Mouse (Mus musculus) small intestine, adult 2 months (tissue): ENCODE data around the gene Mipep. TPM values are rescaled to one million over a fixed set of nuclear protein-coding genes. Genes with fewer than 3 reads are reported as not detected.

Source experiments
- H3K27ac ChIP-seq: fragments of 200-500 bp; 2 replicates; pipeline ENCODE4 v1.5.1; 2012; ENCODE audit warnings: low read depth, low read length, control low read depth, inconsistent platforms; ENCODE audit not compliant: insufficient read depth
- H3K27me3 ChIP-seq: fragments of 200-500 bp; 2 replicates; pipeline ENCODE4 v1.6.1; 2012; ENCODE audit warnings: mild to moderate bottlenecking, moderate library complexity, low read length, inconsistent platforms; ENCODE audit not compliant: control insufficient read depth, insufficient read depth
- H3K36me3 ChIP-seq: fragments of 200-500 bp; 2 replicates; pipeline ENCODE4 v1.6.1; 2012; ENCODE audit warnings: mild to moderate bottlenecking, low read length, control low read depth, inconsistent platforms; ENCODE audit not compliant: control insufficient read depth, insufficient read depth
- H3K4me1 ChIP-seq: fragments of 200-500 bp; 2 replicates; pipeline ENCODE4 v1.6.1; 2012; ENCODE audit warnings: low read length, inconsistent platforms, mixed read lengths; ENCODE audit not compliant: control insufficient read depth, insufficient read depth, insufficient read length
- H3K4me3 ChIP-seq: fragments of 200-500 bp; 2 replicates; pipeline ENCODE4 v1.5.1; 2012; ENCODE audit warnings: low read depth, mild to moderate bottlenecking, control low read depth, inconsistent platforms, low read length, moderate library complexity
- CTCF ChIP-seq: fragments of 200-500 bp; IDR thresholded peaks from 2 replicates; pipeline ENCODE4 v1.5.1; 2012; ENCODE audit warnings: low read depth, mild to moderate bottlenecking, control low read depth, inconsistent platforms, low read length, moderate library complexity, mixed read lengths; ENCODE audit not compliant: insufficient replicate concordance, insufficient read length; ENCODE audit errors: extremely low read depth
- POLR2A ChIP-seq: fragments of 200-500 bp; IDR thresholded peaks from 2 replicates; pipeline ENCODE4 v1.6.1; 2012; ENCODE audit warnings: low read depth, mild to moderate bottlenecking, control low read depth, inconsistent platforms, low read length, moderate library complexity
- WGBS: fragments of 180-500 bp; shearing (Covaris S2); methylation state at CpG from one replicate; pipeline ENCODE4 v1.1.7; 2018; 5-methylcytosine and 5-hydroxymethylcytosine counted together
- polyA plus RNA-seq: library from polyadenylated mRNA; depleted of rRNA; stranded (reverse); fragments of >200 nt; gene quantifications from 2 replicates; pipeline ENCODE4 v1.2.3, GENCODE M21; 2012

The Mipep gene
- polyA plus RNA-seq, 1 experiment = 6.2 TPM

DNA sequence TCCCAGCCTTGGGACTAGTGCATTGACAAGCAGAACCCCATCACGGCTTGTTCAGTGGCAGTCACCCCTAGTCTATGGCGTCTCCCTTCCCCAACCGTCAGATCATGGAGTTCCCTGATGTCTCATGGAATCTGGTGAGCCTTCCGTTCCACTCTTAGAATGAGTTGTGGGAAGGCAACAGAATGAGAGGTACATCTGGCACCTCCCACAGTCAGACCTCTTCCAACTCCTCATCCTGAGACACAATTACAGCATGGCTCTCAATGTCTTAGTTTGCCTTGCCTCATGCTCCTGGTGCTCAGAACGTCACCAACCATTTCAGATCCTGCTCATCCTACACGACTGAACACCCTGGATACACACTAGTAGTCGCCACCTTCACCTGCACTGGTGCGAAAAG, 7.9 kb upstream of the Mipep start:
- Histone ChIP-seq H3K4me3 (no peak overlapping the region), H3K27me3 (no peaks in the 10 kb centered on the region), H3K36me3 (no peaks in the 10 kb centered on the region), H3K27ac (no peak overlapping the region), H3K4me1 (no peaks in the 10 kb centered on the region)
- no peak for TF ChIP-seq CTCF
- no peak for TF ChIP-seq POLR2A
- WGBS = 83% methylated on average over 8 of the region's 8 CpGs

DNA sequence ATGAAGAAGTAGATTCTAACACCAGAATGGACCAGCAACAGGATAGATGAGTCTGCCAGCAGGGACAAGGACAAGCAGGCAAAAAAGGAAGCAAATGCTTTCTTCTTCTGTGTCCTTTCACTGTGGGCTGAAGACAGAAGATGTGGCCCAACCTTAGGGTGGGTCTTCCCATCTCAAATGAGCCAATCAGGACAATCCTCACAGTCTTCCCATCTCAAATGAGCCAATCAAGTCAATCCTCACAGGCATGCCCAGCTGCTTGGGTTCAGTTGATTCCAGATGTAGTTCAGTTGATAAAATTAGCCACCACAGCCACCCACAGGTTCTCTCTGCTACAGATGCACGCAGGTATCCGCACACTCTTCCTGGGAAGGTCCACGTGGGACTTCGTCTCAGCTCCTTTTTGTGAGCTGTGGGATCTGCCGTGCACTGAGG, 6.9 kb upstream of the Mipep start:
- H3K36me3 ChIP-seq = no peaks in the 10 kb centered on the region
- H3K27ac ChIP-seq = no peak overlapping the region
- WGBS = 80% methylated on average over 5 of the region's 5 CpGs
- H3K27me3 ChIP-seq = no peaks in the 10 kb centered on the region
- H3K4me3 ChIP-seq = no peak overlapping the region
- no peaks in the 10 kb centered on the region for H3K4me1 ChIP-seq
- no peak for TF ChIP-seq POLR2A
- TF ChIP-seq CTCF = no peak

DNA sequence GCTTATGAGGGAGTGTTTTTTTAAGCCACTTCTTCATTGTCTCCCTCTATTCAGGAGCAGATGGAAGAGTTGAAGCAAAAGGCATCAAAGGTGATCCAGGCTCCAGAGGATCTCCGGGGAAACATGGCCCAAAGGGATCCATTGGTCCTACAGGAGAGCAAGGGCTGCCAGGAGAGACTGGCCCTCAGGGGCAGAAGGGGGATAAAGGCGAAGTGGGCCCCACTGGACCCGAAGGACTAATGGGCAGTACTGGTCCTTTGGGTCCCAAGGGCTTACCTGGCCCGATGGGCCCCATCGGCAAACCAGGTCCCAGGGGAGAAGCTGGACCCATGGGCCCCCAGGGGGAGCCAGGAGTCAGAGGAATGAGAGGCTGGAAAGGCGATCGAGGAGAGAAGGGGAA, 5.2 kb upstream of the Mipep start:
- H3K36me3 ChIP-seq = no peaks in the 10 kb centered on the region
- no peak for TF ChIP-seq CTCF
- no peak for TF ChIP-seq POLR2A
- WGBS = 91% methylated on average over 7 of the region's 7 CpGs
- H3K27ac ChIP-seq = no peak overlapping the region
- H3K4me1 ChIP-seq = no peaks in the 10 kb centered on the region
- H3K27me3 ChIP-seq = no peaks in the 10 kb centered on the region
- no peak overlapping the region for H3K4me3 ChIP-seq

DNA sequence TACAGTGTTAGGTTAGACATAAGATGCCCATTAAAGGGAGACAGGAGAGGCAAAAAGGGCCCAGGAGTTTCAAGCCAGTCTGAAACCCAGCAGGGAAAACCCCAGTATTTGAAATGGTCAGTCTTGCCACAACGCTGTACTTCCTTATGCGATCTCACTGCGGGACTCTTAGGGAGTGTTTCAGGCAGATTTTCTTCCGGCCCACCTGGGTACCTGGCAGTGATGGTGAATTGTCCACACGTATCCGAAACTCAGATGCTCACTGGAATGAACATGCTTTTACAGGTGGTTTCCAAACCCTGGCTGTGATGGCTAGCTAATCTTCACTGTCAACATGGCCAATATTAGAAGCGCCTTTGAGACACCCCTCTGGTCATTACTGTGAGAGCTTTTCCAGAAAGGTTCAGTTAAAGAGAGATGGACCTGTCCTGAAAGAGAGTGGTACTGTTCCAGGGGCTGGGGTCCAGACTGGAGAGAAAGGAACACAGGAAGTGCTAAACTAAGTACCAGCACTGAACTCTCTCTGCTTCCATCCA, 2.2 kb upstream of the Mipep start:
- whole genome bisulfite sequencing = 27% methylated on average over 7 of the region's 7 CpGs
- H3K27ac ChIP-seq = no peak overlapping the region

DNA sequence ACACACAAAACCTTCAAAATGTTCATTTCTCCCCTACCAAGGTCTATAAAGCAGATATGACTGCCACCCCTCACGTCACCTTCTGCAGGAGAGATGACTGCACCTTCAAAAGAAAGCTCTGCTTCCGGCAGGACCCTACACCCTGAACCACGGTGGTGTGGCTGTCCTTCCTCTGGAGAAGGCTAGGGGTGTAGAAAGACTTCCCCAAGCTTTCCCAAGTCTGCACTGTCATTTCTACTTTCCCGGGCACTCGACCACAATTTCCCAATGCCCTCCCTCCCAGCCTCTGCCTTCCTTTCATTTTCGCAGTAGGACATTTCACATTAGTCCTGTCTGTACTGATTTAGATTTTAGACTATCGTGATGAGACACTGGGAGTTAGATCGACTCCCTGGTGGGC, 1.2 kb upstream of the Mipep start:
- Histone ChIP-seq H3K27ac (no peak overlapping the region), H3K4me1 (no peaks in the 10 kb centered on the region), H3K4me3 (no peak overlapping the region; the same call in 1 of the 2 replicates), H3K27me3 (no peaks in the 10 kb centered on the region), H3K36me3 (no peaks in the 10 kb centered on the region)
- WGBS = 39% methylated on average over 8 of the region's 8 CpGs
- TF ChIP-seq POLR2A = no peak
- TF ChIP-seq CTCF = no peak

More for the DNA sequence above, 2.2 kb upstream of the Mipep start:
- Histone ChIP-seq H3K4me1 (no peaks in the 10 kb centered on the region), H3K4me3 (no peak overlapping the region), H3K36me3 (no peaks in the 10 kb centered on the region), H3K27me3 (no peaks in the 10 kb centered on the region)
- TF ChIP-seq POLR2A (no peak), CTCF (no peak)

DNA sequence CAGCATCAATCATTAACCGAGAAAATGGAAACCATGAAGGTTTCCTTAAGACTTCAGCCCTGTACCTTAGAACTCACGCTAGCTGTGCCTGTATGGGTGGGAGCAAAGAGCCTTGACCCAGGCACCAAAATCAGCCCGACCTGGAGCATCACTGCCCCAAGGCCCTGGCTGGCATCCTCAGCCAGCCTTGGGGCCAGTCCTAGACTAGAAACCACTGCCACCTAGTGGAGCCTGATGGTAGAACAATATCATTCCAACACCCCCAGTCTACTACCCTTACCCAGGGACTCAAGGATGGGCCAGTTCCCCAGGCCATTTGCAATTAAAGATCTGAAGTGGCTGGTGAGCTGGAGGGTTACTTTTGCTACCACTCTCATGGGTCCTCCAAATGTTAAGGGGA, 5.7 kb downstream of the Mipep start:
- peaks cover 11% of the 10 kb centered on the region for H3K36me3 ChIP-seq
- WGBS = 38% methylated on average over 3 of the region's 3 CpGs
- H3K27ac ChIP-seq = no peak overlapping the region
- TF ChIP-seq CTCF (peak; percentile 61; the same call in 1 of the 2 replicates), POLR2A (no peak)
- no peaks in the 10 kb centered on the region for H3K27me3 ChIP-seq
- H3K4me3 ChIP-seq = no peak overlapping the region
- H3K4me1 ChIP-seq = no peaks in the 10 kb centered on the region

DNA sequence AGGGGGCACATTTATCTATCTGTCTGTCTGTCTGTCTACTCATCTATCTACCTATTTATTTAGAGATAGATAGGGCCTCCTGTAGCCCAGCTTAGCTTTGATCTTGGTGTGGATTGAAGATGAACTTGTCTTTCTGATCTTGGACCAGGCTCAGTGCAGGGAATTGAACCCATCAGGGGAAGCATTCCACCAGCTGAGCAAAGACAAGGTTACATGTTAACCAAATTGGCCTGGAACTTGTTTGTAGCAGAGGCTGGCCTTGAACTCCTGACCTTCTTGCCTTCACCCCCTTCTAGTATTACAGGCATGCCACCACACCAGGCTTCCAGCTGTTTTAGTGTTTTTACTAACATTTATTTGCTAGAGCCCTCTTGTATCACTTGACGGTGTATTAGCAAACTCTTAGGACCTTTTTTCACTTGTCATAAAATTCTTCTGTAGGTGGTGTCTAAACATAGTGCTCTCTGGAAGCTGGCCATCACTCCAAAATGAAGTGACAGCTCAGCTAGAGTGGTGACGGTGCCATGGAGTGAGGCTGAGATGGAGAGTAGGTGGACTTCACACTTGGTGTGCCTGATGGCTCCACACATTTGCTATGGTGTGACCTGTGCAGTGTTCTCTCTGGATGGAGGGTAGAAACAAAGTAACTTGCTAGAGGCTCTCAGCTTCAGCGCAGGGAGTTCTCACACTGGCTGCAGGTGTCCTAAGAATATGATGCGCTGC, 12.4 kb downstream of the Mipep start:
- WGBS = 86% methylated on average over 4 of the region's 4 CpGs
- Histone ChIP-seq H3K4me1 (no peaks in the 10 kb centered on the region), H3K27ac (no peak overlapping the region), H3K4me3 (no peak overlapping the region), H3K27me3 (no peaks in the 10 kb centered on the region), H3K36me3 (peaks cover 6% of the 10 kb centered on the region)
- TF ChIP-seq POLR2A = no peak
- TF ChIP-seq CTCF = no peak

DNA sequence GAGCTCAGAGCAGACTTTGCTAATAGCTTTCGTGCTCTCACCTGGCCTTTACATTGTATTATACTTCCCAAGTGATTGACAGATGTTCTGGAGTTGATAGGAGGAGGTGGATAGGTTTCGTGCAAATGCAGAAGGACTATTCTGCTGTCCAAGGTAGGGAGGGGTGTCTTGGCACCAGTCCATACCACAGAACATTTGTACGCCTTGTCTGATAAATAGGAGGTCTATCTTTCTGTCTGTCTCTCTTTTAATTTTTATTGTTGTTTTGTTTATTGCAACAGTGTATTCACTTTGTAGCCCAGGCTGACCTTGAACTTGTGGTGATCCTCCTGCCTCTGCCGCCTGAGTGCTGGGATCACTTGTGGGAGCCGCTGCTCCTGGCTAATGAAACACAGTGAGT, 13.2 kb downstream of the Mipep start:
- 88% methylated on average over 5 of the region's 5 CpGs for WGBS
- H3K27ac ChIP-seq = no peak overlapping the region
- TF ChIP-seq CTCF (no peak), POLR2A (no peak)
- no peaks in the 10 kb centered on the region for H3K4me1 ChIP-seq
- H3K36me3 ChIP-seq = peaks cover 6% of the 10 kb centered on the region
- no peak overlapping the region for H3K4me3 ChIP-seq
- no peaks in the 10 kb centered on the region for H3K27me3 ChIP-seq
